Mouse (Mus musculus): ENCODE measurements at regions not wholly inside any gene's neighbourhood (a gene's known extent, or its start where the extent isn't known, plus 50 kb on each side); places are given as distances from the start of the nearest gene placed in this dataset.

- TF ChIP-seq POLR2A (IDR thresholded peaks at IDR 0.05; ENCODE audit: borderline replicate concordance, extremely low read depth, low read depth, low read length) (no peak), CTCF (IDR thresholded peaks at IDR 0.05; ENCODE audit: insufficient read depth, low read length) (no peak)
Observed at GRCm38 (mm10) chr9:22937686-22938391, 285.0 kb upstream of the Bmper start.
